Mouse (Mus musculus): ENCODE measurements around the gene Dolpp1. TPM values are rescaled to one million over a fixed set of nuclear protein-coding genes. Genes with fewer than 3 reads are reported as not detected.

Gene Dolpp1
- total RNA-seq (2023) = 20.2 to 24.7 TPM (median 22.6 TPM) in 4 replicates

DNA sequence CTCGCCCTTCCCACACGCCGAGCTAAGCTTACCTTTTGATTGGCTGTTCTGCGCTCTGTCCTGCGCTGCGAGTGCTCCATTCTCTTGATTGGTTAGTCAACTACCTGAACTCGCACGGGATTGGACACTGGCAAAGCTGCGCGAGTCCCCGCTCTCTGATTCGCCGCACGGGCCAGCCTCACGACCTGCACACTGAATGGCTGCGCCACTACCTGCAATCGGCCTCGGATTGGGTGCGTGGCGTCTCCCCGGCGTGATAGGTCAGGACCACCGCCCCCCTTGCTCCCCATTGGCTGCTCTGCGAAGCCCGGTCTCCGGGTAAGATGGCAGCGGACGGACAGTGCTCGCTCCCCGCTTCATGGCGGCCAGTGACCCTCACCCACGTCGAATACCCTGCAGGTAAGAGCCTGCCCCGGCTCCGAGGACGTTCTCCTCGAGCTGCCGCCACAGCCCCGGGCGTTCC is at the start of gene Dolpp1:
TSS of gene Dolpp1 (plus strand) at position 141 of the 463 bp plus-strand sequence.

GRCm38 (mm10) chr2:30358533-30359531 is 33.2 kb upstream of the Dolpp1 start, which contains the start of gene Sh3glb2:
Sh3glb2 (minus strand) TSS chr2:30359337.

GRCm38 (mm10) chr2:30363773-30364650 is 28.0 kb upstream of the Dolpp1 start, which contains the start of gene Miga2:
Miga2 (plus strand) TSS chr2:30364233.

DNA sequence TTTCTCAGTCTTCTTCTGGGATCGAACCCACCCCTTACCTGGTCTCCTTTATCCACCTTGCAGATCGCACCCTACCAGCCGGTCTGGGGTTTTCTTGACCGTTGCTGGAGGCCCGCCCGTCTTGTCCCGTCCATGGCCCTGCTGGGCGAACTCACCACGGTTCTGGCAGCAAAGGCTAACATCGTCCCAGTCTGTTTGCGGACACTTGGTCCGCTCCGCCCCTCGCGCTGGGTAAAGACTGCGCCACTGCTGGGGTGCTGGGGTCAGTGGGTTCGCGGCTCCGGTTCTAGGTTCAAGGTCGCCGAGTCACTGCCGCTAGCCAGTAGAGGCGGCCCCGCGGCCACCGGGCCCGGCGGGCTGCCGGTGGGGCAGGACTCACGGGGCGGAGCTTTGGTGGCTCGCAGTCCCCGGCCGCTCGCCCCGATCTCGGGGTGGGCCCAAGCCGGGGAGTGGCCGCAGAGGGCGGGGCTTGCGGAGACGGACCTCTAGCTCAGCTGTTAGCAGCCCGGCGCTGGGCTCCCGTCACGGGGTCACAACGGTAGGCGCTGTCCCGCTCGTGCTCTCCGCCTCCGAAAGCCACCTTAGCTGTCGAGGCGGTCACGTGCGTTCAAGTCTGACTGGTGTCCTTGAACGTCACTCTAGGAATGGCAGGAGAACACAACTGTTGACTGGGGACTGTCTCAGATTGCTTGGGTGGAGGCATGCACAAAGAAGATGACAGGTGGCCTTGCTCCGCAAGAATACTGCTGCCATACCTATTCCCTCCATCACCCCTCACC is 23.3 kb downstream of the Dolpp1 start, which contains the start of gene Crat:
TSS of gene Crat (minus strand) at position 657 of the 779 bp plus-strand sequence.

GRCm38 (mm10) chr2:30415936-30416648 is 24.0 kb downstream of the Dolpp1 start, which contains the start of gene Ptpa:
Ptpa (plus strand) TSS chr2:30416039.

Other genes starting within 250 kb of the Dolpp1 start
- gene Endog, start 220.8 kb upstream of the Dolpp1 start, total RNA-seq (2023) = 9.1 to 10.6 TPM (median 9.8 TPM) in 4 replicates
- gene Spout1, start 213.8 kb upstream of the Dolpp1 start, total RNA-seq (2023) = 21.7 to 24.0 TPM (median 22.9 TPM) in 4 replicates
- gene Kyat1, start 186.4 kb upstream of the Dolpp1 start, total RNA-seq (2023) = 3.4 to 7.6 TPM (median 6.2 TPM) in 4 replicates
- gene Lrrc8a, start 154.5 kb upstream of the Dolpp1 start, total RNA-seq (2023) = 26.3 to 31.2 TPM (median 29.3 TPM) in 4 replicates
- 2.3 to 4.4 TPM (median 4.1 TPM) in 4 replicates for gene Gm28035, start 151.7 kb upstream of the Dolpp1 start, total RNA-seq (2023)
- gene Phyhd1, start 126.1 kb upstream of the Dolpp1 start, total RNA-seq (2023) = 6.1 to 8.7 TPM (median 7.0 TPM) in 4 replicates
- 5.4 TPM in 1 of 4 replicates, not detected in the others for gene Gm28038, start 111.2 kb upstream of the Dolpp1 start, total RNA-seq (2023)
- gene Dolk, start 105.9 kb upstream of the Dolpp1 start, total RNA-seq (2023) = 8.9 to 11.2 TPM (median 10.7 TPM) in 4 replicates
- 42.9 to 59.6 TPM (median 52.2 TPM) in 4 replicates for gene Nup188, start 105.9 kb upstream of the Dolpp1 start, total RNA-seq (2023)
- 54.4 to 80.8 TPM (median 65.5 TPM) in 4 replicates for gene Sh3glb2, start 32.9 kb upstream of the Dolpp1 start, total RNA-seq (2023)
- 17.2 to 23.8 TPM (median 18.8 TPM) in 4 replicates for gene Miga2, start 28.0 kb upstream of the Dolpp1 start, total RNA-seq (2023)
- 22.6 to 29.0 TPM (median 24.8 TPM) in 4 replicates for gene Crat, start 23.6 kb downstream of the Dolpp1 start, total RNA-seq (2023)
- gene Ptpa, start 23.8 kb downstream of the Dolpp1 start, total RNA-seq (2023) = 125 to 142 TPM (median 136 TPM) in 4 replicates
- 3.1 to 4.2 TPM (median 3.7 TPM) in 4 replicates for gene Ier5l, start 82.0 kb downstream of the Dolpp1 start, total RNA-seq (2023)
- gene Cstad, start 202.8 kb downstream of the Dolpp1 start, total RNA-seq (2023) = 7.1 to 10.8 TPM (median 8.6 TPM) in 4 replicates